Mouse (Mus musculus) heart, postnatal 25 days (tissue): ENCODE measurements around the gene Oscp1. TPM values are rescaled to one million over a fixed set of nuclear protein-coding genes. Genes with fewer than 3 reads are reported as not detected.

ENCODE experiments used
- DNase-seq: peaks from one replicate; pipeline ENCODE4 v3.0.0; 2022; ENCODE audit warnings: low spot score
- intact Hi-C: fragments of 180-260 bp; cut with DNase I; formaldehyde crosslinking; loops from one replicate; pipeline ENCODE4 v1.15.1; 2025
- total RNA-seq, 2 experiments: library from RNA; stranded (reverse); gene quantifications; 2 replicates each; pipeline ENCODE4 v1.2.3; 2021

Oscp1 gene
- total RNA-seq, 2 experiments from 2014 or later = 1.1 to 1.7 TPM

DNA sequence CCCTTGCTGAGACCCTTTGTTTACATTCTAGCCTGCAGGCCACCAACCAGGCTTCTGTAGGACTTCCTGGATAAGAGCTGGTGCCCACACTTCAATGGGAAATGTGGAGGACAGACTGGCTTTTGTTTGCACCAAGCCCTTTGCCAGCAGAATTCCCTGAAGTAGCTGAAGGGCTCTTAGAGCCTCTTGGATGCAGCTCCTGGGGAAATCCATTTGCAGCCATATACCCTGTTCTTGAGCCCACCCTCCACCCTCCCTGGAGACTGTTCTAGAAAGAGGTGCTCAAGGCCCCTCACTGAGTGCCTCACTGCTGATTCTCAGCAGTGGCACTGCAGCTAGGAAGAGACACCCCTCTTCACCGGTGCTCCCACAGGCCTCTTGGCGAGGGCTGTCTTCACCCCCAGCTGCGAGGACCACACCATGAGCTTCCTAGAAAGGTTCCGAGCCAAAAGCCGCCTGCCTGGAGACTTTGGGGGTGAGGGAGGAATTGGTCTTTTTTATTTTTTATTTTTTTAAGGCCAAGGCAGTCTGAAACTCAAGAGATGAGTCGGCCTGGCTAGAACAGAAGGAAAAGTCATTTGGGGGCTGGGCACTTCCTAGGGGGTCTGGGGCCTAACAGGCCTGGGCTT lies 74.4 kb downstream of the Oscp1 start:
- intact Hi-C loops = no loop called here
- no peak for DNase-seq

DNA sequence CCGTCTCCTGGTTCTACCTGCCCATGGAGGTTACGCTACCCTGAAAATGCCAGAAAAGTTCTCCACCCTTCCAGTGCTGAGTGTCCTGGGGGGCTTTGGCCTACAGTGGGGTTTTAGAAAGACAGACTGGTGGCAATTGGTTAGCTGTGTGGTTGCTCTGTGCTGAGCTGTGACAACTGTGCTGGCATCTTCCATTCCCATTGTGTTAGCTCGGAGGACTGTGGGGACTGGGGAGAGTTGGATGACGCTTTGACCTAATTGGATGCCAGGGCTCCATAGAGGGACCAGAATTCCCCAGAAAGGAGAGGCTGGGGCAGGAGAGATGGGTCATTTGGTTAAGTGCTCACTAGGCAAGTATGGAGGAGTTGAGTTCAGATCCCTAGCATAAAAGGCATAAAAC lies 75.9 kb downstream of the Oscp1 start:
- no peak for DNase-seq
- intact Hi-C loops = no loop called here

DNA sequence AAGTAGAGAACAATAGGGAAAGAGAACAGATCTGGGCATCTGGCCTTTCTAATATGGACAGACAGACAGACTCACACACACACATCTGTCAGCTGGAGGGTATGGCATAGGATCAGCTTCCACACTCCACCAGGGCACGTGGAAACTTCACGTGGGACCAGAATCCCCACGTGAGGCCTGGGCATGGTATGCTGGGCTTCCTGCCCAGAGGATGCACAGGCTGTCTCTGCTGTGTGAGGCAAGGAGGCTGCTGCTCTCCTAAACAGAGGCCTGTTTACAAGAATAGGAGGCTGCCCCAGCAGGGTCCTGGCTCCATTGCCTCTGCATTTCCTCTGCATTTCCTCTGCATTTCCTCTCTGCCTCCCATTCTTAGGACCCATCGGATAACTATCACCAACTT lies 76.3 kb downstream of the Oscp1 start:
- intact Hi-C loops = no loop called here
- no peak for DNase-seq

DNA sequence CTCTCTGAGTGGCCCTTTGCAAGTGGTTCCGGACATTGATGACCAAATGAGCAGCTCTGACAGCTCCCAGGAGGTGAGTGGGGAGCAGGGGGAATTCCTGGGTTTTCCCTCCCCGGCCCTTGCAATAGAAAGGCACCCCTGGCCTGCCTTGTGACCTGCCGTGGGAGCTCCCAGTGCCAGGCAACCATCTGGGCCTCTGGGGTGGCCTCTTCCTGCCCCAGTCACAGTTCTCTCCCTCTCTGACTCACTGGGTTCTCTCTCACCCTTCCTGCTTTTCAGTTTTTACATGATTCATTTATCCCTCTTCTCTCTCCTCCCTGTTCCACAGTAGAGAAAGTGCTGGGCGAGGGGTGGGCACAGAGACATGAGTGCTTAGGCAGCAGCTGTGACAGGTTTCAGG lies 79.4 kb downstream of the Oscp1 start:
- no peak for DNase-seq
- intact Hi-C loops = no loop called here

DNA sequence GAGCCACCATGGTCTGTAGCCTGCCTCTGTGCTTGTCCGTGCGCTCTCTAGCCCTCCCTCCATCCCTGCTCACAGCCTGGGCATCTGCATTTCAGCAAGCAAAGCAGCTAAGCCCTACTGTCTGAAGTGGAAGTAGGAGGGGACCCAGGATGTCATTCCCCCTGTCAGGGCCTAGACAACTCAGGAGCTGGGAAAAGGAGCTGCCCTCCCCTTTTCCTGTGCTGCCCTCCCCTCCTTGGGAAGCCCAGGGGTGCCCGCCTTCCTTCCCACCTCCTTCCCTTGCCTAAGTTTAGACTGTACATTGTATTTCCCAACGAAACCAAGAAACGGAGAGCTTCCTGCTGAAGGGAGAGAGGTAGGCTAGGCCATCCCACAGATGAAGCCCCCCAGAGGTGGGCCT lies 82.7 kb downstream of the Oscp1 start:
- DNase-seq = no peak
- intact Hi-C loops = no loop called here

Other genes with a start within 250 kb of the Oscp1 start
- gene Csf3r, start 34.0 kb upstream of the Oscp1 start, total RNA-seq = under 1 TPM; 0.84 to 0.91 TPM
- gene Mrps15, start 11.6 kb upstream of the Oscp1 start, total RNA-seq = 10 to 100 TPM; 81.2 to 83.1 TPM
- gene Lsm10, start 38.1 kb downstream of the Oscp1 start, total RNA-seq = 10 to 100 TPM; 10.7 to 12.1 TPM
- gene Stk40, start 45.4 kb downstream of the Oscp1 start, total RNA-seq = 10 to 100 TPM; 37.6 to 38.7 TPM
- gene Eva1b, start 89.2 kb downstream of the Oscp1 start, total RNA-seq = 10 to 100 TPM; 15.2 to 17.6 TPM
- gene Sh3d21, start 104.9 kb downstream of the Oscp1 start, total RNA-seq = 1 to 10 TPM; 1.9 to 3.1 TPM
- gene Thrap3, start 144.2 kb downstream of the Oscp1 start, total RNA-seq = 100 to 1,000 TPM; 108 to 111 TPM
- 100 to 1,000 TPM; 255 to 285 TPM for gene Map7d1, start 197.8 kb downstream of the Oscp1 start, total RNA-seq
- gene Trappc3, start 203.8 kb downstream of the Oscp1 start, total RNA-seq = 10 to 100 TPM; 43.2 to 47.1 TPM
- gene Col8a2, start 228.2 kb downstream of the Oscp1 start, total RNA-seq = under 1 TPM; 0.75 to 0.81 TPM